ENCODE assay signal across 8 mouse cellular contexts in genomic region chr19:41831101-41831570, GRCm38 (mm10). TPM values are rescaled to one million over a fixed set of nuclear protein-coding genes. Genes with fewer than 3 reads are reported as not detected.
DNase-seq lines count a peak whose midpoint lies in the region; ATAC-seq and TF ChIP-seq lines count a peak whose summit lies in the region.

No protein-coding gene starts in this region.

- H3K4me3 ChIP-seq in forebrain, embryonic 15.5 days: peak overlapping the region; percentile 72
- H3K4me3 ChIP-seq in small intestine, adult 2 months (ENCODE audit: low read depth, low read length): peak overlapping the region; percentile 76

- peaks cover 40% of the 10 kb centered on the region for H3K4me1 ChIP-seq in forebrain, embryonic 15.5 days
- peaks cover 5% of the 10 kb centered on the region for H3K4me1 ChIP-seq in small intestine, adult 2 months (ENCODE audit: control insufficient read depth, insufficient read depth, insufficient read length, low read length)

- no peaks in the 10 kb centered on the region for H3K9me3 ChIP-seq in forebrain, embryonic 15.5 days

- no peaks in the 10 kb centered on the region for H3K27me3 ChIP-seq in forebrain, embryonic 15.5 days
- no peaks in the 10 kb centered on the region for H3K27me3 ChIP-seq in small intestine, adult 2 months (ENCODE audit: control insufficient read depth, insufficient read depth, low read length)

- peak overlapping the region; percentile 84 for H3K4me2 ChIP-seq in forebrain, embryonic 15.5 days (replicated peaks)

- no peak for TF ChIP-seq CTCF in brain, embryonic 14.5 days (IDR thresholded peaks at IDR 0.05; ENCODE audit: borderline replicate concordance, extremely low read depth, insufficient read depth, insufficient read length)
- TF ChIP-seq CTCF in small intestine, adult 2 months (IDR thresholded peaks at IDR 0.05; ENCODE audit: extremely low read depth, insufficient read length, insufficient replicate concordance, low read depth, low read length): no peak

- peak overlapping the region; percentile 98 for H3K27ac ChIP-seq in forebrain, embryonic 15.5 days (replicated peaks)
- H3K27ac ChIP-seq in small intestine, adult 2 months (ENCODE audit: insufficient read depth, low read depth, low read length): peak overlapping the region; percentile 48

- peak; percentile 17 for DNase-seq in ovary, postnatal 36 days (ENCODE audit: low spot score)
- DNase-seq in ovary, postnatal 10 days (ENCODE audit: low spot score): no peak
- DNase-seq in brain, embryonic 14.5 days (ENCODE audit: low read depth): peak; percentile 72
- peak; percentile 49 for DNase-seq in kidney, postnatal 10 days
- DNase-seq in lung, postnatal 10 days: peak; percentile 40

- no peak for TF ChIP-seq POLR2A in brain, embryonic 14.5 days (IDR thresholded peaks at IDR 0.05; ENCODE audit: borderline replicate concordance, extremely low read depth, insufficient read depth, insufficient read length, poor library complexity, severe bottlenecking)
- no peak for TF ChIP-seq POLR2A in small intestine, adult 2 months (IDR thresholded peaks at IDR 0.05; ENCODE audit: low read depth, low read length)

- H3K36me3 ChIP-seq in forebrain, embryonic 15.5 days: no peaks in the 10 kb centered on the region
- no peaks in the 10 kb centered on the region for H3K36me3 ChIP-seq in small intestine, adult 2 months (ENCODE audit: control insufficient read depth, insufficient read depth, low read length)

- no peak for ATAC-seq in forebrain, embryonic 15.5 days (replicated peaks)
- ATAC-seq in CD4-positive, CD25-positive, alpha-beta regulatory T cell, adult 4 months: no peak

- peak overlapping the region; percentile 74 for H3K9ac ChIP-seq in forebrain, embryonic 15.5 days (replicated peaks)

- WGBS in forebrain, embryonic 15.5 days: 1% methylated on average over 19 of the region's 19 CpGs
- under 1% methylated on average over 19 of the region's 19 CpGs for WGBS in small intestine, adult 2 months

RNA-seq across cellular contexts. Expression of gene Frat1, which starts 1.4 kb away (rescaled TPM):
- polyA plus RNA-seq in brain, embryonic 14.5 days (2012; rRNA removed): 12.0 and 14.8 TPM in 2 replicates
- polyA plus RNA-seq in forebrain, embryonic 15.5 days (2015; fragmentation: Nextera tagmentation; extraction: Ambion mirVana): 34.7 and 35.1 TPM in 2 replicates
- polyA plus RNA-seq in small intestine, adult 2 months (2012; rRNA removed): 8.1 and 29.1 TPM in 2 replicates
- polyA plus RNA-seq in CD4-positive, CD25-positive, alpha-beta regulatory T cell, adult 4 months (2017; shearing (Covaris generic)): 10 to 100 TPM; 24.5 to 30.3 TPM

RNA-seq across cellular contexts. Expression of gene Frat2, which starts 16.8 kb away (rescaled TPM):
- 14.6 and 16.5 TPM in 2 replicates for polyA plus RNA-seq in brain, embryonic 14.5 days (2012; rRNA removed)
- polyA plus RNA-seq in forebrain, embryonic 15.5 days (2015; fragmentation: Nextera tagmentation; extraction: Ambion mirVana): 16.9 and 17.9 TPM in 2 replicates
- 13.7 and 62.2 TPM in 2 replicates for polyA plus RNA-seq in small intestine, adult 2 months (2012; rRNA removed)
- 1 to 10 TPM in 1 of 2 experiments, under 1 TPM in 1; 0.75 to 1.9 TPM for polyA plus RNA-seq in CD4-positive, CD25-positive, alpha-beta regulatory T cell, adult 4 months (2017; shearing (Covaris generic))

RNA-seq across cellular contexts. Expression of gene Arhgap19, which starts 29.3 kb away (rescaled TPM):
- 10.4 and 13.3 TPM in 2 replicates for polyA plus RNA-seq in brain, embryonic 14.5 days (2012; rRNA removed)
- 10.6 and 11.2 TPM in 2 replicates for polyA plus RNA-seq in forebrain, embryonic 15.5 days (2015; fragmentation: Nextera tagmentation; extraction: Ambion mirVana)
- 0.71 and 2.1 TPM in 2 replicates for polyA plus RNA-seq in small intestine, adult 2 months (2012; rRNA removed)
- polyA plus RNA-seq in CD4-positive, CD25-positive, alpha-beta regulatory T cell, adult 4 months (2017; shearing (Covaris generic)): 1 to 10 TPM; 3.0 to 5.9 TPM
